Mouse (Mus musculus) left cerebral cortex, adult 18-20 months (tissue): ENCODE measurements around the gene Synrg. TPM values are rescaled to one million over a fixed set of nuclear protein-coding genes. Genes with fewer than 3 reads are reported as not detected.

Experiments
- DNase-seq, 2 experiments: peaks; one replicate each; pipeline ENCODE4 v3.0.0; 2021 to 2022; ENCODE audit warnings: low spot score in 2 of 2, mixed read lengths in 1 of 2
- total RNA-seq, 2 experiments: library from RNA; stranded (reverse); gene quantifications; 2 replicates each; pipeline ENCODE4 v1.2.3; 2021

Synrg gene
- total RNA-seq, 2 experiments from 2014 or later, result 62.3 to 63.3 TPM

DNA sequence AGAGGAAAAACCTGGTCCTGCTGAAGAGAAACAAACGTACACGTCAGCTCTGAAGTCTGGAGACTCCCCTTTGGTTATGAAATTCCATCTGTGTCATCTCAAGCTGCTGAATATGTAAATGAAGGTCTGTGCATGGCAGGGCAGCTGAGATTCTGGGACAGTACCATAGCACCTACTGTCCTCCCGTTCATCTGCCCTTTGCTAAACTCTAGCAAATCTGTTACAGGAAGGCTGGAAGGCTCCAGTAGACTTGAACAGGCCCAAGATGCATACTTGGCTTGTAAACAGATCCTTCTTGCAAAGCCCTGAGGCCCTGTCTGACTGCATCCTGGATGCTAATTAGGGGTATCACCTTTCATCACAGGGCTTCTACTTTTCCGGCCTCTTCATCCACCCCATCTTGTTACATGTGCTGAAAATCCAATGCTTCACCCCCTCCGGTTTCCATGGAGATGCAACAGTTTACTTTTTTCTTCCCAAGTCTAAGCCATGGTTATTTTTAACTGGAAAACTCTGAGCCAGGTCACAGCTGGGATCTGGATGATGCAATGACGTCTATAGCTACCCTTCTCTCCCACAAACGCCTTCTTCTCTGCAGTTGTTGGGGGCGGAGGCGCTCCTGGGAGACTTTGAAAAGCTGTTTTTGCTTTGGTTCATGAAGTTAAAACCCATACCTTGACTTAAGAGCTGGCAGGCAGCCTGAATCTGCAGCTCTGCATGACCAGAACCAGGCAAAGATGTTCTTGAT lies 108.8 kb downstream of the Synrg start:
- peak; percentile 62 to 77 for DNase-seq

DNA sequence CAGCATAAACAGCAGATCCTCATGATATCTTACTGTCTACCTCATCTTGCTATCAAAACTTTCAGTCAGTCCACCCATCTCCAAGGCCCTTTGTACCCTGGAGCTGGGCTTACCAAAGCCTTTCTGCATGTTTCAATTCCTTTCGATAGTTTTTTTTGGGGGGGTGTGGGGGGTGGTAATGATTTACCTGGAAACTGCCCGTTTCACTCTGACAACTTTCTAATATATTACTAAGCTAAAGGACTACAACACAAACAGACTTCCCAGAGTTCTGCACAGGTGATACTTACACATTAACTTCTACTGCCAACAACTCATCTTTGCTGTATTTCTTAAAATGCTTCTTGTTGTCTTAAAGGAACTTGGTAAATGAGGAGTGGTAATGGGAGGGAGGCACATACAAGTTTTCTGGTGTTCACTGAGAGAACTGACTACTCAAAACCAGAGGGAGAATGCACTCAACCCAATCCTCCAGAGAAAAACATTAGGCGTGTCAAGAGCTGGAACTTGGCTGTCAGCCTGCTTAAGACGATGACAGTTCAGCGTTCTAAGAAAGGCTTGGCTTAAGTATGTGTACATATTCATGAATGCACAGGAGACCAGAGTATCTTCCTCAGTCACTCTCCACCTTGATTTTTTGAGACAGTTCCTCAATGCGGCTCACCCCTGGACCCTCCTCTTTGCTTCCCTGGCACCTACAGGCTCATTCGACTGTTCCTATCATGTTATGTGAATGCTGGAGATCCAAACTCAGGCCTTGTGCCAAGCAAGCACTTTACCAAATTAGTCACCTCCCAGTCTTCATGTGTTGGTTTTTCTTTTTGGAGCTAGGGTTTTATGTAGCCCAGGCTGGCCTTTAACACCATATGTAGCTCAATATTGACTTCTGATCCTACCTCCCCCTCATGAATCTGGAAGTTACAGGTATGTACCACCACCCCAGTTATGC lies 109.9 kb downstream of the Synrg start:
- peak; percentile 43 to 60 for DNase-seq

DNA sequence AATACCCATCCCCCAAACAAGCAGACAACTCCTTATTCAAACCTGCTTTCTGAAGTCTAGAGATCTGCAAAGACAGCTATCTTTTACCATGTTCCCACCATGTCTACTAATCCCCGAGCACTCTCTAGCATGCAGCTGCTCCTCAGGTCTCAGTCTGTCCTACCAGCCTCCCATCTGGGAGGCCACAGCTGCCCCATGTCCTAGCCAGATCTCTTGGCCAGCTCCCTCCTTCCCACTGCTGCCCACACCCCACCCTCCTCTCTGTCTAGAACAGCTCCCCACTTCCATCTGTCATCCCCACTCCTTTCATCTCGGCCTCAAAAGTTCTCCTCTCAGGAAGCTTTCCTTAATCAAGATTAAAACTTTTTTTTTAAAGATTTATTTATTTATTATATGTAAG lies 112.8 kb downstream of the Synrg start:
- no peak for DNase-seq

DNA sequence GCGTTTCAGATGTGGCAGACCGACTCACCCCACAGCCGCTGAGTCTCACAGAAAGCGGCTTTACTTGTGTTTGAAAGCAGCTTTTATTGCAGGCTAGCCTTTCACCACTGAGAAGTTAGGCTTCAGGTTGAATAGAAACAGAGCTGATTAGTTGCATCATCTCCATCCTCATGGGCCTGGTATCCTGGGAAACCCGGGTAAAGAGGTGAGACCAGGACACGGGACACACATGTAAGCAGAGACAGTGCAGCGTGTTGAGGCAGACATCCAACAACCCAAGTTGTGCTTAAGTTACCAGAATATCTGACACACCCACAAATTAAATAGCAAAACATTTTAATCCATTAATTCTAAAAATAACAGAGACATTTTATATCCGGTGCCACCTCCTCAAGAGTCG lies 114.4 kb downstream of the Synrg start:
- DNase-seq, result no peak

DNA sequence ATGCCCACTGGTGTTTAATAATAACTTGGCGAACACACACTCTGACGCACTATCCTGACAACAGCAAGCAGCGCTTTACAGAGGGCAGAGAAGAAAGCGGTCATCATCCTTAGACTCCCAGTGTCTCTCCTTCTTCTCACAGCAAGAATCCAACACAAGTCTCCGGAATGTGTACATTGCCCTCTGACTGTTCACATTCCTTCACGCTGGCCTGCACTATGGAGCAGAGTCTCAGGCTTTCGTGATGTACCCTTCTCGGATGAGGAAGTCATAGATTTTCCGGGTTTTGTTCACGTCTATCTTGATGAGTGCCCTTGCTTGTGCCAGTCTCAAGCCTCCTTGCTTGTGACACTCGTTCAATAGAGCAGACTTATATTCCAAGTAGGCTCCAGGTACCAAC lies 115.1 kb downstream of the Synrg start:
- DNase-seq, result no peak

DNA sequence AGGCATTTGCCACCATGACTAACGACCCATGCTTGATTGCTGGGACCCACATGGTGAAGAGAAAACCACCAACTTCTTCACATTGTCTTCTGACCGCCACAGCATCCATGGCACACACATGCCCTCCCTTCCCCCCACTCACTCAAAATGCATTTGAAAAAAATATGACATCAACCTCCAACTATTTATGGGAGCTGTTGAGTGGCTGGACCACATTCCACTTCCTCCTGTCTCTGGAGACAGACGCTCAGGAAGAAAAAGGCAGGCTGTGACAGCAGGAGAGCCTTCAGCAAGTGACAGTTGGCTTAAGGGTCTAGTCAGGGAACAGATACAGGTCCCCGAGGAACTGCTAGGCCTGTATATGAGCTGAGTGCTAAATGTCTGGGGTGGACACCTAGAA lies 115.7 kb downstream of the Synrg start:
- DNase-seq, result no peak

DNA sequence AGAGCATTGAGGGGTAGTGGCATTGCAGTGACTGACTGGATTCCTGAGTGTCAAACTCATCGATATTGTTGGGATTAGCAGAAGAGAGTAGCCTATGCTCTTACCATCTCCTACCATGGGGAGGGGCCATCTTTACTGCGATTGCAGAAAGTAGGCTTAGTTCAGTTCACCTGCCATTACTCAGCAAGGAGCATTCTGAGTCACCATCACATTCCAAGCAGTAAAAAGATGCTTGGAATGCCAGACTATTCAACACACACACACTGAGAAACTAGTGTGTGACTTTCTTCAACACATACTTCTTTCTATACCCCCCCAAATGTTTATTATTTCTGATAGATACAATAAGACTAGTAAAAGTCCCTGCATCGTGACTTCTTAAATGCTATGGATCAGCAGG lies 116.1 kb downstream of the Synrg start:
- no peak for DNase-seq

DNA sequence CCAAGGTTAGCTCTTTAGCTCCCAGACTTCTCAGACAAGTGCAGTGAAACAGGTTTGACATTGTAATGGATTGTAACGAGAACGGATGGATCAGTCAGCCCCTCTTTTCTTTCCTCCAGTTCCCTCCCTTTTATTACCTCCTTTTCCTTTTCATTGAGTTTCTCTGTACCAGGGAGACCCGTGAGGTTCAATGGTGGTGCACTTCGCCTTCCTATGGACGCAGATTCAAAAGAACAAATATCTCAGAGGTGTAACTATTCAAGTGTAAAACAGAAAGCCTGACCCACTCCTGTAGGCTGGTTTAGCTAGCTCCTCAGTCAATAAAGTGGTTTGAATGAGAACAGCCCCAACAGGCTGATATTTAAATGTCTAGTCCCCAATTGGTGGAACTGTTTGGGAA lies 117.7 kb downstream of the Synrg start:
- no peak for DNase-seq

DNA sequence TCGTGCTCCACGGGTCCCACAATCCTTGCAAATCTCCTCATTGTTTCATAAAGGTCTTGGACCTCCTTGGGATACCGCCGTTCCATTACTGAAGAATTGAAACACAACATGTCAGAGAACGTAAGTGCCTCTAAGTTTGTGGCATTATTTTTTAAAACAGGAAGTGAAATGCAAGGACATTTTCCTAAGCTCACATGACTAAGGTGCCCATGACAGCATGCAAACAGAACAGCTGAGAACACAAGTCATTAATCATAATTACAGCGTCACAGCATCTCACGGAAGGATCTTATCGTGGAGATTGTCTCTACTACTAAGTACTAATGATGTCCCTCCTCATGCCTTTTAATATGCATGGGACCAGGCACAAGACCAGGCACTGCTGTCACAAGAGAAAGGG lies 126.3 kb downstream of the Synrg start:
- DNase-seq, result no peak

Other genes with a start within 250 kb of the Synrg start
- not detected for gene Wfdc21, start 217.5 kb upstream of the Synrg start, total RNA-seq
- 10 to 100 TPM; 12.0 to 13.2 TPM for gene Heatr6, start 210.7 kb upstream of the Synrg start, total RNA-seq
- gene Hnf1b, start 114.4 kb upstream of the Synrg start, total RNA-seq, result under 1 TPM; 0.21 to 0.68 TPM
- gene Ddx52, start 22.4 kb upstream of the Synrg start, total RNA-seq, result 10 to 100 TPM; 14.0 to 15.0 TPM
- 100 to 1,000 TPM in 1 of 2 experiments, 10 to 100 TPM in 1; 83.4 to 101 TPM for gene Dusp14, start 104.8 kb downstream of the Synrg start, total RNA-seq
- gene Tada2a, start 165.2 kb downstream of the Synrg start, total RNA-seq, result 10 to 100 TPM; 34.4 to 40.8 TPM
- gene Acaca, start 165.2 kb downstream of the Synrg start, total RNA-seq, result 10 to 100 TPM; 81.4 to 90.2 TPM
- gene Gm11437, start 203.0 kb downstream of the Synrg start, total RNA-seq, result not detected